Mouse (Mus musculus) heart, adult 2 months (tissue): Measurements from ENCODE around the gene Mxd3. TPM values are rescaled to one million over a fixed set of nuclear protein-coding genes. Genes with fewer than 3 reads are reported as not detected.

Source experiments
- DNase-seq, 2 experiments: peaks; one replicate each; pipeline ENCODE4 v3.0.0; 2021
- H3K27ac ChIP-seq: fragments of 200-600 bp; 2 replicates; pipeline ENCODE4 v1.8.1; 2022
- H3K27me3 ChIP-seq: fragments of 200-500 bp; 2 replicates; pipeline ENCODE4 v1.6.1; 2012; ENCODE audit warnings: mild to moderate bottlenecking, low read length, inconsistent platforms, mixed read lengths; ENCODE audit not compliant: control insufficient read depth, insufficient read depth
- H3K36me3 ChIP-seq: fragments of 200-500 bp; 2 replicates; pipeline ENCODE4 v1.6.1; 2012; ENCODE audit warnings: low read length, inconsistent platforms; ENCODE audit not compliant: control insufficient read depth, insufficient read depth
- H3K4me1 ChIP-seq: fragments of 200-500 bp; 2 replicates; pipeline ENCODE4 v1.6.1; 2011; ENCODE audit warnings: low read length; ENCODE audit not compliant: control insufficient read depth, insufficient read depth
- H3K4me3 ChIP-seq: fragments of 200-600 bp; 2 replicates; pipeline ENCODE4 v1.8.1; 2022
- H3K79me2 ChIP-seq: fragments of 200-500 bp; replicated peaks from 2 replicates; pipeline ENCODE4 v1.6.1; 2012; ENCODE audit warnings: mild to moderate bottlenecking, inconsistent platforms, low read length, moderate library complexity, mixed read lengths; ENCODE audit not compliant: control insufficient read depth, insufficient read depth
- H3K9ac ChIP-seq: fragments of 200-500 bp; 2 replicates; pipeline ENCODE4 v1.6.1; 2012; ENCODE audit warnings: low read depth, mild to moderate bottlenecking, control low read depth, inconsistent platforms, low read length, mixed read lengths
- CTCF ChIP-seq: fragments of 200-600 bp; IDR thresholded peaks from 2 replicates; pipeline ENCODE4 v1.8.1; 2022; ENCODE audit warnings: antibody characterized with exemption, mild to moderate bottlenecking, moderate library complexity
- EP300 ChIP-seq: fragments of 200-500 bp; IDR thresholded peaks from 2 replicates; pipeline ENCODE4 v1.6.1; 2011; ENCODE audit warnings: low read depth, low read length, control low read depth; ENCODE audit not compliant: insufficient read depth
- POLR2A ChIP-seq: fragments of 200-500 bp; IDR thresholded peaks from 2 replicates; pipeline ENCODE4 v1.6.1; 2011; ENCODE audit warnings: mild to moderate bottlenecking, low read depth, low read length, control low read depth; ENCODE audit not compliant: insufficient read depth
- WGBS: fragments of 180-500 bp; shearing (Covaris S2); methylation state at CpG from one replicate; pipeline ENCODE4 v1.1.7; 2018; 5-methylcytosine and 5-hydroxymethylcytosine counted together
- intact Hi-C: fragments of 180-260 bp; cut with DNase I; formaldehyde crosslinking; loops from one replicate; pipeline ENCODE4 v1.15.1; 2025
- polyA plus RNA-seq: library from polyadenylated mRNA; depleted of rRNA; stranded (reverse); fragments of >200 nt; gene quantifications from 2 replicates; pipeline ENCODE4 v1.2.3, GENCODE M21; 2012
- total RNA-seq, 2 experiments: library from RNA; stranded (reverse); gene quantifications; 2 replicates each; pipeline ENCODE4 v1.2.3; 2021

The Mxd3 gene
- total and polyA plus RNA-seq, 3 experiments = 0.21 TPM; not detected in 2

DNA sequence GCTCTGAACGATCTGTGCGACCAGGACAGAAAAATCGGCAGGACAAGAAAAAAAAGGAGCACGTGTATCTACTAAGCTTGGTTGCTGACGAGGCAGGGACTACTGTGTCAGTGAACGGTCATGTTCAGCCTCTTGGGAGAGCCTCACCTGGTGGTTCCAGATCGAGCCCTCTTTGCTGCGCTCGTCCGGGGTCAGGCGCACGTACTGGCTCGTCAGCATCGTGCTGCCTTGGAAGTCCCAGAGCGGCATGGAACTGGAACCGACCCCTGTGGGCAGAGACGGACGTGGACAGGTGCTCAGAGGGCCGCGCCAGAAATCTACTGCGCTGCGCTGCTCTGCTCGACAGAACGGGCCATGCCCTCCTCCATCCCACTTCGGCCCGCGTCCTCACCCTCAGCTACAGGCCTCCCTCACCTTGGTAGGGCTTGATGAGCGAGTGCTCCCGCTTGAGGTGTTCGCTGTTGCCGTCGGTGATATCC, 32.4 kb upstream of the Mxd3 start:
- Histone ChIP-seq H3K36me3 (peaks cover 8% of the 10 kb centered on the region), H3K27me3 (no peaks in the 10 kb centered on the region), H3K9ac (peak overlapping the region; percentile 93), H3K79me2 (peaks cover 7% of the 10 kb centered on the region), H3K27ac (peak overlapping the region; percentile 91), H3K4me3 (peak overlapping the region; percentile 97), H3K4me1 (peaks cover 7% of the 10 kb centered on the region; the same call in 1 of the 2 replicates)
- intact Hi-C loops = loop anchor here (2.0 kb wide), 2 partner anchors 33 to 231 kb away; partner anchors contain the start of gene Mxd3
- TF ChIP-seq POLR2A (no peak), EP300 (no peak), CTCF (no peak)
- under 1% methylated on average over 32 of the region's 32 CpGs for WGBS
- DNase-seq = no peak

DNA sequence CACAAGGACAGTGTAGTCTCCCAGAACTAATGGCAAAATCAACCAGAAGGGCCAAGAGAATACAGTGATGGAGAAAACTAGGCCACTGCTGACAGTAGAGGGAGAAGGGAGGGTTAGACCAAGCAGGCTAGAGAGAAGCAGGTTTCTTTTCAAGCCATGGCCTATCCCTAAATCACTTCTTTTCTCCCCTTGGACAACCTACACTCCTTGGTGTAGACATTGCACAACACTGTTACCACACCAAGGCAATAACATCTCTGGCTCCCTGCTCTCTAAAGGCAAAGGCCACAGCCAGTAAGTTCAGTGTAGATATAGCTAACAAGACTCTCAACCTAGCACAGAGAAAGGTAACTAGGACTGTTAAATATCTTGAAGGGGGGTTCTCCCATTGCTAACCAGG, 31.5 kb upstream of the Mxd3 start:
- H3K27ac ChIP-seq = no peak overlapping the region
- H3K36me3 ChIP-seq = peaks cover 8% of the 10 kb centered on the region
- TF ChIP-seq EP300 (no peak), CTCF (no peak), POLR2A (no peak)
- H3K4me3 ChIP-seq = peak overlapping the region; percentile 97; the same call in 1 of the 2 replicates
- peaks cover 7% of the 10 kb centered on the region for H3K79me2 ChIP-seq
- no peak for DNase-seq
- intact Hi-C loops = no loop called here
- H3K4me1 ChIP-seq = peaks cover 7% of the 10 kb centered on the region; the same call in 1 of the 2 replicates
- no peaks in the 10 kb centered on the region for H3K27me3 ChIP-seq
- H3K9ac ChIP-seq = no peak overlapping the region

DNA sequence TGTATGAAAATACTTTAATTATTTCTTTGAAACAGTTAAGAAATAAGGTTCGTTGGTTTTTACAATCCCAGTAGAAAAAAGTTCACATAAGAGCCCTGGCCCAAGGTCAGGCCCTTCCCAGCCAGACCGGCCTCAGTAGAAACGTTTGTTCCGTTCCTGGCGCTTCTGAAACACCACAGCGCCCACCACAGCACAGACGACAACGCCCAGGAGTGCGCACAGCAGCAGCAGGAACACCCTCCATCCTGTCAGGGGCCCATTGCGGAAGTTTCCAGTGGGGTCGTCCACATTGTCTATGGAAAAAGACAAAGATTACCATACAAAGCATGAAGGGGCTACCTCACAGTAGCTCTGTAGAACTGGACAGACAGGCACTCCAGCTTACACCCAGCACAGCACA, 17.1 kb upstream of the Mxd3 start:
- Histone ChIP-seq H3K27me3 (no peaks in the 10 kb centered on the region), H3K79me2 (no peaks in the 10 kb centered on the region), H3K9ac (no peak overlapping the region), H3K4me1 (no peaks in the 10 kb centered on the region), H3K27ac (no peak overlapping the region), H3K4me3 (no peak overlapping the region), H3K36me3 (no peaks in the 10 kb centered on the region)
- WGBS = 67% methylated on average over 11 of the region's 11 CpGs
- DNase-seq = no peak
- no peak for TF ChIP-seq EP300
- TF ChIP-seq CTCF = no peak
- intact Hi-C loops = no loop called here

- TF ChIP-seq POLR2A = no peak
- no peak for TF ChIP-seq EP300
- no peak for TF ChIP-seq CTCF
- H3K4me1 ChIP-seq = no peaks in the 10 kb centered on the region
- no peak overlapping the region for H3K27ac ChIP-seq
- H3K9ac ChIP-seq = no peak overlapping the region
- no peaks in the 10 kb centered on the region for H3K36me3 ChIP-seq
- H3K4me3 ChIP-seq = no peak overlapping the region
- no peaks in the 10 kb centered on the region for H3K79me2 ChIP-seq
- 70% methylated on average over 7 of the region's 7 CpGs for WGBS
- no peak for DNase-seq
- no peaks in the 10 kb centered on the region for H3K27me3 ChIP-seq
- intact Hi-C loops = no loop called here
Observed at GRCm38 (mm10) chr13:55344286-55344685, 14.7 kb upstream of the Mxd3 start.

GRCm38 (mm10) chr13:55342469-55342868, 12.8 kb upstream of the Mxd3 start:
- no peaks in the 10 kb centered on the region for H3K27me3 ChIP-seq
- H3K79me2 ChIP-seq = no peaks in the 10 kb centered on the region
- intact Hi-C loops = no loop called here
- H3K4me1 ChIP-seq = no peaks in the 10 kb centered on the region
- no peak for DNase-seq
- 46% methylated on average over 11 of the region's 11 CpGs for WGBS
- no peaks in the 10 kb centered on the region for H3K36me3 ChIP-seq
- TF ChIP-seq EP300 (no peak), CTCF (no peak), POLR2A (no peak)
- H3K27ac ChIP-seq = no peak overlapping the region
- no peak overlapping the region for H3K9ac ChIP-seq
- H3K4me3 ChIP-seq = no peak overlapping the region

GRCm38 (mm10) chr13:55339259-55339658, 9.6 kb upstream of the Mxd3 start:
- DNase-seq = no peak
- TF ChIP-seq POLR2A (no peak), EP300 (no peak), CTCF (no peak)
- no peaks in the 10 kb centered on the region for H3K36me3 ChIP-seq
- no peaks in the 10 kb centered on the region for H3K27me3 ChIP-seq
- H3K4me3 ChIP-seq = no peak overlapping the region
- WGBS = 37% methylated on average over 2 of the region's 2 CpGs
- H3K79me2 ChIP-seq = no peaks in the 10 kb centered on the region
- no peaks in the 10 kb centered on the region for H3K4me1 ChIP-seq
- intact Hi-C loops = no loop called here
- H3K27ac ChIP-seq = no peak overlapping the region
- no peak overlapping the region for H3K9ac ChIP-seq
